Mouse (Mus musculus): ENCODE results near the gene Pde6c.

DNA sequence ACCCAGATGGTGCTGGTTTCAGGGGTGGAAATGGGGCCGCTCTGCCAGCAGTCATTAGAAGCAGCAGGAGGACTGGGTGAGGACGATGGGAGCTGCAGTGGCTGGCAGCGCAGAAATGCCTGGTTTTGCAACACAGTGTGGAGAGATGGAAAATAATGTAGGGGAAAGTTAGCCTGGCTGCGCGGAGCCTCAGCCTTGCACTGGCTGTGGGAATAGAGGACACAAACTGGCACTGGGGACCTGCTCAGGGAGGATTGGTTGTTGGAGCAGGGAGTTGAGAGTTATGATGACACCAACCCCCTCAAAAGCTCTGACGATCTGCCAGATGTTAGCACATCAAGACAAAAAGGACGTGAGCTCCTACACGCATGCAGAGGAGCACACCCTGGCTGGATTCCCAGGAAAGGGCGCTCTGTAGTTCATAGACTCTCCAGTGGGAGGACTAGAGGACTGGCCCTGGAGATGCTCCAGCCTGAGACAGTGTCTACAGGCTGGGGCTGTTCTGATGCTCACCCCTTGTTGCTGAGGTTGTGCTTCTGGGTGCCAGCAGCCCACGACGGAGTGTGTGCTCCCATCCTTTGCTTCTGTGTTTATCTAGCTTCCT is 45.5 kb upstream of the Pde6c start:
- TF ChIP-seq CTCF (IDR thresholded peaks at IDR 0.05; ENCODE audit: borderline replicate concordance, insufficient read depth, low read depth, low read length) = peak; percentile 22; the same call in 1 of the 2 replicates
- no peak for TF ChIP-seq POLR2A (IDR thresholded peaks at IDR 0.05; ENCODE audit: borderline replicate concordance, insufficient read depth, low read length)
